Mouse (Mus musculus) cerebellum, adult 2 months (tissue): ENCODE results near the gene Slc35e3. TPM values are rescaled to one million over a fixed set of nuclear protein-coding genes. Genes with fewer than 3 reads are reported as not detected.

Experiments
- DNase-seq, 2 experiments: peaks; one replicate each; pipeline ENCODE4 v3.0.0; 2021
- H3K27ac ChIP-seq: fragments of 200-500 bp; 2 replicates; pipeline ENCODE4 v1.5.1; 2012; ENCODE audit warnings: low read length, control low read depth, inconsistent platforms; ENCODE audit not compliant: insufficient read depth
- H3K27me3 ChIP-seq: fragments of 200-500 bp; 2 replicates; pipeline ENCODE4 v1.6.1; 2012; ENCODE audit warnings: inconsistent platforms, mild to moderate bottlenecking, low read length, moderate library complexity; ENCODE audit not compliant: control insufficient read depth, insufficient read depth
- H3K4me1 ChIP-seq: fragments of 200-500 bp; 2 replicates; pipeline ENCODE4 v1.6.1; 2011; ENCODE audit warnings: low read length; ENCODE audit not compliant: control insufficient read depth, insufficient read depth
- H3K4me3 ChIP-seq: fragments of 200-500 bp; replicated peaks from 2 replicates; pipeline ENCODE3; 2011; ENCODE audit warnings: mild to moderate bottlenecking, low read depth, low read length, control low read depth; ENCODE audit not compliant: insufficient read depth
- CTCF ChIP-seq: fragments of 200-500 bp; IDR thresholded peaks from 2 replicates; pipeline ENCODE4 v1.5.1; 2011; ENCODE audit warnings: low read depth, mild to moderate bottlenecking, control low read depth, low read length, moderate library complexity, borderline replicate concordance; ENCODE audit not compliant: insufficient read depth
- POLR2A ChIP-seq: fragments of 200-500 bp; IDR thresholded peaks from 2 replicates; pipeline ENCODE4 v1.6.1; 2011; ENCODE audit warnings: low read length, control low read depth, borderline replicate concordance; ENCODE audit not compliant: insufficient read depth
- WGBS: fragments of 180-500 bp; shearing (Covaris S2); methylation state at CpG from one replicate; pipeline ENCODE4 v1.1.7; 2018; 5-methylcytosine and 5-hydroxymethylcytosine counted together
- polyA plus RNA-seq: library from polyadenylated mRNA; depleted of rRNA; stranded (reverse); fragments of >200 nt; gene quantifications from 2 replicates; pipeline ENCODE4 v1.2.3, GENCODE M21; 2012

Slc35e3 gene
- polyA plus RNA-seq, 1 experiment, result 27.8 TPM

GRCm38 (mm10) chr10:117767286-117768140, 21.3 kb upstream of the Slc35e3 start:
- no peak for DNase-seq
- no peaks in the 10 kb centered on the region for H3K27me3 ChIP-seq
- no peaks in the 10 kb centered on the region for H3K4me1 ChIP-seq
- WGBS, result 88% methylated on average over 10 of the region's 10 CpGs
- H3K4me3 ChIP-seq, result no peak overlapping the region
- H3K27ac ChIP-seq, result no peak overlapping the region
- TF ChIP-seq POLR2A (no peak), CTCF (no peak)

- Histone ChIP-seq H3K27me3 (no peaks in the 10 kb centered on the region), H3K27ac (no peak overlapping the region), H3K4me3 (no peak overlapping the region), H3K4me1 (no peaks in the 10 kb centered on the region)
- no peak for DNase-seq
- TF ChIP-seq POLR2A (no peak), CTCF (no peak)
- 93% methylated on average over 5 of the region's 5 CpGs for WGBS
These were observed 20.7 kb upstream of the Slc35e3 start for GRCm38 (mm10) chr10:117766896-117767160.

GRCm38 (mm10) chr10:117766111-117766895, 20.1 kb upstream of the Slc35e3 start:
- WGBS, result 84% methylated on average over 16 of the region's 16 CpGs
- H3K4me3 ChIP-seq, result no peak overlapping the region
- TF ChIP-seq POLR2A (no peak), CTCF (no peak)
- H3K27ac ChIP-seq, result no peak overlapping the region
- no peaks in the 10 kb centered on the region for H3K27me3 ChIP-seq
- no peaks in the 10 kb centered on the region for H3K4me1 ChIP-seq
- DNase-seq, result no peak

- Histone ChIP-seq H3K4me1 (no peaks in the 10 kb centered on the region), H3K27me3 (no peaks in the 10 kb centered on the region), H3K4me3 (no peak overlapping the region), H3K27ac (no peak overlapping the region)
- TF ChIP-seq POLR2A, result no peak
- no peak for TF ChIP-seq CTCF
- DNase-seq, result no peak
- WGBS, result 94% methylated on average over 11 of the region's 11 CpGs
These were observed 19.1 kb upstream of the Slc35e3 start for GRCm38 (mm10) chr10:117765116-117765894.

GRCm38 (mm10) chr10:117764598-117764997, 18.4 kb upstream of the Slc35e3 start:
- Histone ChIP-seq H3K4me1 (no peaks in the 10 kb centered on the region), H3K27ac (no peak overlapping the region), H3K4me3 (no peak overlapping the region), H3K27me3 (no peaks in the 10 kb centered on the region)
- WGBS, result 87% methylated on average over 6 of the region's 6 CpGs
- no peak for TF ChIP-seq CTCF
- no peak for TF ChIP-seq POLR2A
- no peak for DNase-seq

GRCm38 (mm10) chr10:117763588-117764190, 17.5 kb upstream of the Slc35e3 start:
- no peak overlapping the region for H3K27ac ChIP-seq
- H3K4me3 ChIP-seq, result no peak overlapping the region
- H3K4me1 ChIP-seq, result no peaks in the 10 kb centered on the region
- no peak for DNase-seq
- WGBS, result 96% methylated on average over 16 of the region's 16 CpGs
- H3K27me3 ChIP-seq, result no peaks in the 10 kb centered on the region
- TF ChIP-seq CTCF, result no peak
- TF ChIP-seq POLR2A, result no peak

GRCm38 (mm10) chr10:117762966-117763365, 16.8 kb upstream of the Slc35e3 start:
- Histone ChIP-seq H3K27me3 (no peaks in the 10 kb centered on the region), H3K27ac (no peak overlapping the region), H3K4me1 (no peaks in the 10 kb centered on the region), H3K4me3 (no peak overlapping the region)
- 94% methylated on average over 12 of the region's 12 CpGs for WGBS
- DNase-seq, result no peak
- TF ChIP-seq POLR2A (no peak), CTCF (no peak)
